Mouse (Mus musculus) CD4-positive, CD25-positive, alpha-beta regulatory T cell, adult 2 months (primary cell): ENCODE measurements around the gene Ldlrap1.
A peak's percentile ranks its signal among the peaks of the same experiment; 100 is the strongest.

ENCODE experiments used
- DNase-seq: peaks from one replicate; pipeline ENCODE4 v3.0.0-alpha.2; 2012; ENCODE audit warnings: low read depth, low spot score

Ldlrap1 gene

GRCm38 (mm10) chr4:134751682-134752380, 16.0 kb downstream of the Ldlrap1 start:
- peak; percentile 73 for DNase-seq

- DNase-seq = peak; percentile 51
These were observed 17.0 kb downstream of the Ldlrap1 start for GRCm38 (mm10) chr4:134750825-134751224.

- peak; percentile 90 for DNase-seq
These were observed 17.6 kb downstream of the Ldlrap1 start for GRCm38 (mm10) chr4:134750263-134750662.

GRCm38 (mm10) chr4:134749301-134750030, 18.4 kb downstream of the Ldlrap1 start:
- DNase-seq = peak; percentile 82

GRCm38 (mm10) chr4:134745900-134746661, 21.7 kb downstream of the Ldlrap1 start:
- DNase-seq = peak; percentile 46

- DNase-seq = no peak
These were observed 23.8 kb downstream of the Ldlrap1 start for GRCm38 (mm10) chr4:134743881-134744633.

GRCm38 (mm10) chr4:134741949-134742348, 25.9 kb downstream of the Ldlrap1 start:
- no peak for DNase-seq

GRCm38 (mm10) chr4:134740186-134740585, 27.6 kb downstream of the Ldlrap1 start:
- no peak for DNase-seq

- no peak for DNase-seq
These were observed 28.3 kb downstream of the Ldlrap1 start for GRCm38 (mm10) chr4:134739530-134739929.

GRCm38 (mm10) chr4:134737365-134737910, 30.4 kb downstream of the Ldlrap1 start:
- DNase-seq = peak; percentile 38

GRCm38 (mm10) chr4:134736147-134736546, 31.7 kb downstream of the Ldlrap1 start:
- no peak for DNase-seq

- DNase-seq = peak; percentile 74
These were observed 33.2 kb downstream of the Ldlrap1 start for GRCm38 (mm10) chr4:134734629-134735081.

GRCm38 (mm10) chr4:134734038-134734628, 33.7 kb downstream of the Ldlrap1 start:
- DNase-seq = peak; percentile 55

- DNase-seq = no peak
These were observed 34.5 kb downstream of the Ldlrap1 start for GRCm38 (mm10) chr4:134733371-134733770.

- no peak for DNase-seq
These were observed 37.7 kb downstream of the Ldlrap1 start for GRCm38 (mm10) chr4:134730106-134730505.

- no peak for DNase-seq
These were observed 42.0 kb downstream of the Ldlrap1 start for GRCm38 (mm10) chr4:134725735-134726345.

GRCm38 (mm10) chr4:134724974-134725373, 42.9 kb downstream of the Ldlrap1 start:
- DNase-seq = no peak

GRCm38 (mm10) chr4:134723251-134723650, 44.6 kb downstream of the Ldlrap1 start:
- DNase-seq = no peak

- no peak for DNase-seq
These were observed 46.7 kb downstream of the Ldlrap1 start for GRCm38 (mm10) chr4:134721076-134721475.

- DNase-seq = no peak
These were observed 47.5 kb downstream of the Ldlrap1 start for GRCm38 (mm10) chr4:134720371-134720770.
